Mouse (Mus musculus) thymus, adult 2 months (tissue): Measurements from ENCODE around the gene Ptov1.
"Not testable (repeated sequence)": the region's sequence is repeated elsewhere in the genome, so short reads cannot be mapped to it uniquely, and the experiment has no call there.

ENCODE experiments used
- CTCF ChIP-seq: fragments of 200-500 bp; IDR thresholded peaks from 2 replicates; pipeline ENCODE4 v1.5.1; 2012; ENCODE audit warnings: mild to moderate bottlenecking, control low read depth, low read length, moderate library complexity, borderline replicate concordance; ENCODE audit not compliant: control insufficient read depth, poor library complexity, insufficient read depth; ENCODE audit errors: extremely low read depth
- POLR2A ChIP-seq: fragments of 200-500 bp; IDR thresholded peaks from 2 replicates; pipeline ENCODE4 v1.6.1; 2012; ENCODE audit warnings: mild to moderate bottlenecking, low read length, control low read depth, moderate library complexity; ENCODE audit not compliant: control insufficient read depth, poor library complexity, insufficient read depth; ENCODE audit errors: extremely low read depth

- not testable (repeated sequence) for TF ChIP-seq CTCF, POLR2A
Measured at GRCm38 (mm10) chr7:44871774-44872173, 2.2 kb upstream of the Ptov1 start.
